Mouse (Mus musculus) telencephalon, adult 2 months (tissue): Measurements from ENCODE around the gene Bid.
"Not testable (repeated sequence)": the region's sequence is repeated elsewhere in the genome, so short reads cannot be mapped to it uniquely, and the experiment has no call there.

ENCODE experiments used
- DNase-seq: peaks from one replicate; pipeline ENCODE4 v3.0.0-alpha.2; 2011; ENCODE audit warnings: low read depth, low spot score

Gene Bid

DNA sequence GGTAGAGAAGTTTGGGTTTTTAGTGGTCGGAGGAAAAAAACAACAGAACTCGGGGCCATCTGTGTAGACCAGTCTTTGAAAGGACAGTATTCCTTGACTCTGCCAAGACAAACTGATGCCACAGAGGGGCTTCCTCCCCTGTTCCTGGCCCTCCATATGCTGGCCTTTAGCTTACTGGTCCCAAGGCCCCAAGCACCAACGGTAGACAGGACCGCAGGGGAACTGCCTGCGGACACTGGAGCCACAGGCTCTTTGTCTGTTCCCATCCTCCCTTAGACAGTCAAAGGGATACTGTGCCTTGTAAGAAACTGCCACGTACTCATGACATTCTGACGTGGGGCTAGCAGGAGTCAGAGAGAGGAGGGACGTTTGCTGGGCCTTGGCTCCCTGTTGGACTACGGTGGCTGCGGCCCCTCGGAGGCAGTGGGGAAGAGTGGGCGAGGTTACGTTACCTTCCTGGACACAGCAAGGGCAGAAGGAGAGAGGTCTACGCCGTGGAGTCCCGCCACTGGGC is 20.5 kb upstream of the Bid start:
- no peak for DNase-seq

- no peak for DNase-seq
Observed at GRCm38 (mm10) chr6:120934176-120934575, 17.5 kb upstream of the Bid start.

- no peak for DNase-seq
Observed at GRCm38 (mm10) chr6:120933670-120934069, 17.0 kb upstream of the Bid start.

GRCm38 (mm10) chr6:120932597-120932996 is 15.9 kb upstream of the Bid start:
- no peak for DNase-seq

- DNase-seq = no peak
Observed at GRCm38 (mm10) chr6:120930450-120931306, 14.0 kb upstream of the Bid start.

GRCm38 (mm10) chr6:120929421-120929820 is 12.8 kb upstream of the Bid start:
- no peak for DNase-seq

DNA sequence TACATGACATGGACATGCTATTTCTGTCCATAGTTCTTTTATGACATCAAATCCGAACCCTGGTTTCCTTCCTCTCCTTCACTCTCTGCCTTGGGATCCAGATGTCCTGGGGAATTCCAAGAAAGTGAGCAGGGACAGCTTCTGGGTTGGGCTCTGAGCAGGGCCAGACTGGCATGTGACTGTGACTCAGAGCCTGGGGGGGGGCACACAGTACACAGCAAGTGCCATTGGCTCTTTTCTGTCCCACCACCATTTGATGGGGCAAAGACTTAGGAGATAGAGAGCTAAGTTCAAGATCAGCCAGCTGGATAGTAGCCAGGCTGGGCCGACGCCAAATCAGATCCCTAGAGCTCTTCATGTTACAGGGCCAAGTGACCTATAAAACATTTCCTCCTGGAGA is 11.1 kb upstream of the Bid start:
- no peak for DNase-seq

- no peak for DNase-seq
Observed at GRCm38 (mm10) chr6:120926880-120927279, 10.2 kb upstream of the Bid start.

DNA sequence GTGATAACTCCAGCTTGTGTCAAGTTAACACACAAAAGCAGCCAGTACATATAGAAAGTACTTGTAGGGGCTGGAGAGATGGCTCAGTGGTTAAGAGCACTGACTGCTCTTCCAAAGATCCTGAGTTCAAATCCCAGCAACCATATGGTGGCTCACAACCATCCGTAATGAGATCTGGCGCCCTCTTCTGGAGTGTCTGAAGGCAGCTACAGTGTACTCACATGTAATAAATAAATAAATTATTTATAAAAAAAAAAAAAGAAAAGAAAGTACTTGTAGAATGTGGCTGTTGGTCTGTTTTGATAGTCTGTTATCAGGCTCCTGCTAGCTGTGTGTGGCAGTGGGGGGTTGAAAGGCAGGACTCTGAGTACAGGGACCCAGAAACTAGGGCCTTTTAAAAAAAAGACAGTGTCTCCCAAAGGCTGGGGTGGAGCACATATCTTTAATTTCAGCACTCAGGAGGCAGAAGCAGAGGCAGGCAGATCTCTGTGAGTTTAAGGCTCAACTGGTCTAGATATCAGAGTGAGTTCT is 8.2 kb upstream of the Bid start:
- not testable (repeated sequence) for DNase-seq

DNA sequence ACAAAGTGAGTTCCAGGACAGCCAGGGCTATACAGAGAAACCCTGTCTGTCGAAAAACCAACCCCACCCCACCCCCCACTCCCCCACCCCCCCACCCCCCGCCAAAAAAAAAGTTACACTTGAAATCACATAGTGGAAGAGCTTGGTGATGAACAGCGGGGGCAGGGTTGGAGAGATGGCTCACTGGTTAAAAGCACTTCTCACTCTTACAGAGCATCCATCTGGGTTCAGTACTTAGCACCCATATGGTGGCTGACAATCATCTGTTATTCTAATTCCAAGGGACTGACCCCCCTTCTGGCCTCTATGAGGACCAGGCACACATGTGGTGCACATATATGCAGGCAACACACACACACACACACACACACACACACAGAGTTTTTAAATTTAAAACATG is 1.3 kb upstream of the Bid start:
- DNase-seq = no peak

- not testable (repeated sequence) for DNase-seq
Observed at GRCm38 (mm10) chr6:120916972-120917881, 574 bp upstream of the Bid start.

DNA sequence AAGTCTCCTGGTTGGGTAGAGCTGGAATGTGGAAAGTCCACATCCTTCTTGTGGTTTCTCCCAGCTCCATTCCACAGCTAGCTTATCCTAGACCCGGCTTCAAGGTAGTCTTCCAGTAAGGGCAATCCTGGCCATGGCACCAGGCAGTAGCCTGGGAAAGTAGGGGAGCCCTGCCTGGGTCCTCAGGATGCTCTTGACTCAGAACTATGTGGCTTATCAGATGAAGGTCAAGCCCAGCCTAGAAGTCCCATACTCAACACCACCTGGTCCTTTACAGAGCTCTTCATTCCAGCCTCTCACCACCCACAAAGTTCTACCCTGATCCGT is 1.0 kb downstream of the Bid start:
- no peak for DNase-seq

DNA sequence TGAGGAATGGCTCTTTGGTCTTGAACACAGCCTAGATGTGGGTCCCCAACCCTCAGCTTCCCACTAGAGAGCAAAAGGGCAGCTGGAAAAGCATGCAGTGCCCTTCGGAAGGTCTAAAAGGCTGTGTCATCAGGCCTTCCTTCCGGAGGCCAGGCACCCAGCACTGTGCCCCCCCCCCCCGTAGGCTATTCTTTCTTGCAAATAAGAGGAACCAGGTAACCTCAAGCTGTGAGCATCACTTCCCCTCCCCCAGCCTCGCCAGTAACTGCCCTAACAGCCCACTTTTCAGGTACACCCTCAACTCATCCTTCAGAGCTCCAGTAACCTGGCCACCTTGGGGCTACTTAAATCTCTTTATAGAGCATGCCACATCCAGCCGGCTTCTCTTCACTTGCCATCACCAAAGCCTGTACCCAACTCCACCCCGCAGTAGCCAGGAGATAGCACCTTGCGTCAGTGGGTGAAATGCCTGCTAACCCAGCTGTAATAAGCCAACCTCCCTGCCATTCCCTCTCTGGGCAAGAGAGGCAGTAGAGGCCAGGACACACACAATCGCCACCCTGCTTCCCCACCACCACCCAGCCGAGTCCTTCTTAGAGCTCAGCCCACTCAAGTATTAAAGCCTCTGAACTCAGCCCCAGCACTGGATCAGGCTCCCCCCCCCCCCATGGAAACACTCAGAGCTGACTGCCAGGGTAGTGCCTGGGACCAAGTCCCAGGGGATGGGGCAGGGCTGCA is 1.6 kb downstream of the Bid start:
- DNase-seq = no peak

DNA sequence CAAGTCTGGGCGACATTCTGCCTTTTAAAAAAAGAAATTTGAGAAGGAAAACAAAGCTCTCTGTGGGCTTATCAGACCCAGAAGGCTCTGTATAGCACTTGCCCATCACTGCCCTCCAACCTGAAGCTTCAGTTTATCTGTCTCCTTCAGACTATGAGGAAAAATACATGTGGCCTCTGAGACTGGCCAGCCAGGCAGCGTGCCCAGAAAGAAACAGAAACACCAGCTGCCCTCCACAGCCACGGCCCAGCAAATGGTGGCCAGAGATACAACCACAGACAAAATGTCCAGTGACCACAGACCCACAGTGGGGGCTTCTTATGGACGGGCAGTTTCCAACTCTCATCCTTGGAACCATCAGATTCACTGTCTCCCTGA is 2.1 kb downstream of the Bid start:
- DNase-seq = no peak

DNA sequence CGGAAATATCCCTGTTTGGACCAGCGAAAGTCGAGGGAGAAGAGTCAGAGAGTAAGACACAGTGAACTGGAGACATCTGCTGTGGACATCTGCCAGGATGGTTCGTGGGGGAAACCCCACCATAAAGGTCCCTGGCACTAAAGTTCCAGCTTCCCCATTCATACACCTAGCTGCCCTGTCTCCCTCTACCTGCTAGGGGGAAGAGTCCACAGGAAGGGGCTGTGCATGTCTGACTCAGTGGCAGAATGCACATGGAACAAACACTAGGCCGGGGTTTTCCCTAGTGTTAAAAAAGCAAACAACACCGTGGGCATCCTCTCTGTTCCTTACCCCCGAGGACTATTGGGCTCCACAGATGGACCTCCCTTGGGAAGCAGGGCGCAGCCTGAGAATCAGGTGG is 2.9 kb downstream of the Bid start:
- no peak for DNase-seq

GRCm38 (mm10) chr6:120912931-120913330 is 3.7 kb downstream of the Bid start:
- no peak for DNase-seq

GRCm38 (mm10) chr6:120911213-120912007 is 5.2 kb downstream of the Bid start:
- no peak for DNase-seq

DNA sequence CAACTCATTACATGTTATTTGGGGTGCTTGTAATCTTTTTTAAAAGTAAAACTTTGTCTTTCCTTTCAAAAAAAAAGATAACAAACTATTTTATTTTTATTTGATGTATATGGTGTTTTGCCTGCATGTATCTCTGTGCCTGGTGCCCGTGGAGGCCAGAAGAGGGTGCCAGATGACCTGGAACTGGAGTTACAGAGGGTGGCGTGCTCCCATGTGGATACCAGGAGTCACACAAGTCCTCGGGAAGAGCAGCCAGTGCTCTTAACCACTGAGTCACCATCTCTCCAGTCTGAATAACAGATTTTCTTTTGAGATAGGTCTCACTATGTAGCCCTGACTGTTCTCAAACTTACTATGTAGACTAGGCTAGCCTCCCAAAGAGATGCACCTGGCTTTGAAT is 7.2 kb downstream of the Bid start:
- no peak for DNase-seq

GRCm38 (mm10) chr6:120907876-120908597 is 8.6 kb downstream of the Bid start:
- not testable (repeated sequence) for DNase-seq

DNA sequence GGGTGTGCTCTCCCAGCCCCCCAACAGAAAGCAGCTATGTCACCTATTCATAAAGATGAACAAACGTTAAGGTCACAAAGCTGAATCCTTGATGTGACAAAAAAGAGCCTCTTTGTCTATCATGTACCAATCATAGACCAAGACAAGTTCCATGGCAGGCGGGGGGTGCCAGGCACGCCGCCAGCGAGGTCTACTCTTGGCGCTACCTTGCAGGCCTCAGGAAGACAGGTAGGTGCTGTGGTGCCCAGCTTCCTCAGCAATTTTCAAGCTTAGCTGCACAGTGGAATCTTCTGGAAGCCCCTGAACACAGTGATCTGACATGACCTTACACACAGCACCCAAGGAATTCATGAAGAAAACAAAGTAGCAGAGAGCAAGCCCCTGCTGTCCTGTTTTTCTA is 10.1 kb downstream of the Bid start:
- no peak for DNase-seq
